Mouse (Mus musculus): Measurements from ENCODE around the gene Xiap.

Xiap gene

GRCm38 (mm10) chrX:42088136-42088535, 28.7 kb downstream of the Xiap start:
- DNase-seq, result no peak

DNA sequence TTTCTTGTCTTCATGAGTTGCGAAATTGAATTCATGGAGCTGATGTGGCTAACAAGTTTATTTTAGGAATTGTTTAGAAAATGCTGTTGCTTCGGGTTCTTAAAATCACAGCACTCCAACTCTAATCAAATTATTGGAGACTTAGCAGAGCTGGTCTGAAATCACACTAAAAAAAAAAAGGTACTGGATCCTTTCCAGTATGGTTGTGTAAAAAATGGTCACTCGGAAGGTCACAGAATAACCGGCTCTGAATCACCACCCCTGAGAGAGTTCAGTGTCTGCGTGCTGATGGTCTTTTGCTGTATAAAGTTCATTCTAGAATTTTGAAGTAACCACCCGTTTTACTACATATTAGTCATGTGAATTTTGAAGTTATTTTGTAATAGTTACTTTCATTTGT, 47.7 kb downstream of the Xiap start:
- DNase-seq, result no peak

GRCm38 (mm10) chrX:42110585-42110984, 51.1 kb downstream of the Xiap start:
- no peak for DNase-seq

- DNase-seq, result no peak
Observed at GRCm38 (mm10) chrX:42119442-42120048, 60.1 kb downstream of the Xiap start.

DNA sequence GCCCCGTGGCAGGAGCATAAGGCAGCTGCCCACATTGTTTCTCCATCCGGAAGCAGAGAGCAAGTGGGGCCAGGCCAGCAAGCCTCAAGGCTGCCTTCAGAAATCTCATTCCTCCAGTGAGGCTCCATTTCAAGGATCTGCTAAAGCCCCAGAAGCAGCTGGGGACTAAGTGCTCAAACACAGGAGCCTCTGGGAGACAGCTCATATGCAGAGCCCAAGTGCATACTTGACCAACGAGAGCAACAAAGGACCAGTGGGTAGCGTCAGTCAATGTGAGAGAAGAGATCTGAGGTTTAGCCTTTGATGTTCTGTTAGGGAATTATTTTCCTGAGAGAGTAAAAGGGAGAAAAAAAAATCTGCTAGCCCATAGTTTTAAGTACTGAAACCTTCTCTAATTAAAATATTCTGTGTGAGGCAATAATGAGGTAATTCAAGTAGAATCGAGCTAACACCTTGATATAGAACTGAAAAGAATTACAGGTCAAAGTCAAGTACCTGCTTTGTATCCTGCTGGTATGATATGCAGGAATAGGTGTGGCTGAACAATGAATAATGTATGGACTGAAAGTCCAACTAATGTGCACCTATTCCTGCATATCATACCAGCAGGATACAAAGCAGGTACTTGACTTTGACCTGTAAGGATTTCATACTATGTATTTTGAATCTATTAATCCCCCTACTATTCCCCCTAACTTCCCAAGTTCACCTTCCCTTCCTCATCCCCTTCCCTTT, 65.7 kb downstream of the Xiap start:
- DNase-seq, result no peak

- DNase-seq, result no peak
Observed at GRCm38 (mm10) chrX:42139882-42140281, 80.4 kb downstream of the Xiap start.

DNA sequence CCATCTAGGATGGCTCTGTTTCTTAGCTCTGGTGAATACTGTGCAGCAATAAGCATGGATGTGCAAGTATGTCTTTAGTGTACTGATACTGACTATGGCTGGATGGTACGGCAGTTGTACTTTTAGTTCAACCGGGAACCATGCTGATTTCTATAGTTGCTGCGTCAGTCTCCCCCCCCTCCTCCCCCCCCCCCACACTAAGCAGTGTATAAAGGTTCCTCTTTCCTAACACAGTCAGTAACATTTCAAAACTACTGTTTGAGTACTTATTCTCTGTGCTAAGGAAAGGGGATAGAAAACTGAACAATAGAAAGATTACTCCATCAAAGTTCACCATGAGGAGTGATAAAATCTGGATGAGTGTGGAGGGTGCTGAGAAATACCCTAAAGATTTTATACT, 83.1 kb downstream of the Xiap start:
- no peak for DNase-seq

DNA sequence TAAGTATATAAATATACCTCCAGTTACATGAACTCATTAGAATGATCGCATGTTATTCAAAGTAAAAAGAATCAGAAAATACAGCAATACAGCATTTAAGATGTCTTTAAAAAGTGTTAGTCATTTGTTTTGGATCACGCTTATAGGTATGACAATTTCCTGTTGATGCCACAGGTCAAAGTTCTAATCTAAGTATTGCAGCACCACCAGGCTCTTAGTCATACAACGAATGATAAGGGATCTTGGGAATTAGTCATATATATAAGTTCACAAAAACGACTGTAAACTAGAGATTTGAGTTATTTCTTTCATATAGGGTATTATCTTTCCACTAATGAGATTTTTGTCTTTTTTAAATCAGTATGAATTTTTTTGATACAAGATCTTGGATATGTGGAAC, 84.5 kb downstream of the Xiap start:
- no peak for DNase-seq

- peak; percentile 12 for DNase-seq
Observed at GRCm38 (mm10) chrX:42148016-42148451, 88.6 kb downstream of the Xiap start.

GRCm38 (mm10) chrX:42148788-42149556, 89.5 kb downstream of the Xiap start, which contains the start of gene Stag2:
Gene Stag2, plus strand, starts transcription at chrX:42149317.
- peak; percentile 82 for DNase-seq

DNA sequence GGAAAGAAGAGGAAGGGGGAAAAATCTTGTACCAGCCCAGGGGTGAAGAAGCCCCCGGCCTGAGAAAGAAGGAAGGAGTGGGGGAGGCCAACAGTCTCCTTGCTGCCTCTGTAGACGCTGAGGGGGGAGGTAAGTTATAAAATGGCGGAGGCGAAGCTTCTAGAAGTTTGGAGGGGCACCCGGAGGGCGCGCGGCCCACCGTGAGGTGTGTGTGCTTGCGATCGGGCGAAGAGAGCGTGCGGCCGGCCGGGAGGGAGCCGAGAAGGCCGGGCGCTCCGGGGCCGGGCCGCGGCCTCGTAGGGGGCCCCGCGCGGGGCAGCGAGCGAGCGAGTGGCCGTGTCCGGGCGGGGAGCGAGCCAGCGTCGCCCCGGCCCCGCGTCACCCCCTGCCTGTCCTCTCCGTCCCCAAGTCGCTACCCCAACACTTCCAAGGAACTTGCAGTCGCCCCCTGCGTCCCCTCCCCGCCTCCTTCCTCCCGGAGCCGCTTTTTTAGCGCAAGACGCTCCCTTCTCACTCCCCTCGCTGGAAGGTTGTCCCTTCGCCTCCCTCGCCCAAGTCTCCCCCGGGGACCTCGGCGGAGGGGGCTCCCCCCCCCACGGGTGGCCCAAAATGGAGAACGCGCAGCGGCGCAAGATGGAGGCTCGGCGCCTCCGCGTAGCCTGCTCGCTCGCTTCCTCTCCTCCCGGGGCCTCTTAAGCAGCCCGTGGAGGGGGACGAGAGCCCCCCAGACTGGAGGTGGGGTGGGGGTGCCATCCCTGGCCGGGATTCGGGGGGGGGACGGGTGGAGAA, 90.3 kb downstream of the Xiap start:
- peak; percentile 45 for DNase-seq

- peak; percentile 73 for DNase-seq
Observed at GRCm38 (mm10) chrX:42150346-42151023, 91.0 kb downstream of the Xiap start.

GRCm38 (mm10) chrX:42151024-42151754, 91.7 kb downstream of the Xiap start:
- peak; percentile 28 for DNase-seq

- DNase-seq, result peak; percentile 66
Observed at GRCm38 (mm10) chrX:42151903-42152369, 92.5 kb downstream of the Xiap start.

DNA sequence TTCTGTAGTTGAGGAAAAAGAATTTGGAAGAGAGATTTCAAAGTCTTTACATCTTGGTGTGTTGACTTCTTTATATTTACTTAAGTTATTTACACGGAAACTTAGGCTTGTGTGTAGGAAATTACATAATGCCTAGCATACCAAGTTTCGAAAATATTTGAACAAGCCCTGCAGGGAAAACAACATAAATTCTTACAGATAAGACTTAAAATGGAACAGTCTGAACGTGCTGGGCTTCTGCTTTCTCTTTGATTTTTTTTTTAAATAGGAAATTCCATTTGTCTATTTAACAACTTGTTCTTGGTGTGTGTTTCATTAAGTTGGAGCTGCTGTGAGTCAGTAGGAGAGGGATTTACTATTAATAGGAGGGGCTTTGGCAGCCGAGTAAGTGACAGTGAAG, 93.6 kb downstream of the Xiap start:
- DNase-seq, result no peak
